Mouse (Mus musculus): ENCODE data around the gene Cd209d. TPM values are rescaled to one million over a fixed set of nuclear protein-coding genes. Genes with fewer than 3 reads are reported as not detected.
"Not testable (repeated sequence)": the region's sequence is repeated elsewhere in the genome, so short reads cannot be mapped to it uniquely, and the experiment has no call there.

The Cd209d gene
- total RNA-seq (2014; rRNA removed) (not detected in 2 replicates), polyA plus RNA-seq (2012; rRNA removed) (not detected in 2 replicates)

GRCm38 (mm10) chr8:3878455-3878854 lies at the start of gene Cd209d:
Cd209d (minus strand) TSS chr8:3878555.
- H3K4me3 ChIP-seq (ENCODE audit: insufficient read depth, low read depth, low read length), result no peak within 1 kb of the TSS
- no peaks in the 10 kb centered on the region for H3K79me2 ChIP-seq (ENCODE audit: control insufficient read depth, insufficient read depth, low read length)
- H3K9ac ChIP-seq (ENCODE audit: low read depth, low read length), result no peak within 1 kb of the TSS
- no peaks in the 10 kb centered on the region for H3K27me3 ChIP-seq (ENCODE audit: control insufficient read depth, insufficient read depth, low read length)
- WGBS, result 67% methylated on average over 4 of the region's 4 CpGs
- no peak for TF ChIP-seq CTCF (IDR thresholded peaks at IDR 0.05; ENCODE audit: low read depth, low read length)
- no peak within 1 kb of the TSS for H3K27ac ChIP-seq (replicated peaks; ENCODE audit: insufficient read depth, low read depth, low read length)
- no peak for DNase-seq (ENCODE audit: extremely low read depth, low read depth, low spot score)
- H3K36me3 ChIP-seq (ENCODE audit: control insufficient read depth, insufficient read depth, low read length), result no peaks in the 10 kb centered on the region
- H3K4me1 ChIP-seq (ENCODE audit: control insufficient read depth, insufficient read depth, low read length), result no peaks in the 10 kb centered on the region

GRCm38 (mm10) chr8:3926744-3927143 lies 48.4 kb upstream of the Cd209d start, which contains the start of gene Cd209b:
Cd209b (minus strand) TSS chr8:3926844.
- H3K4me1 ChIP-seq (ENCODE audit: control insufficient read depth, insufficient read depth, low read length), result no peaks in the 10 kb centered on the region
- H3K27me3 ChIP-seq (ENCODE audit: control insufficient read depth, insufficient read depth, low read length), result no peaks in the 10 kb centered on the region
- H3K9ac ChIP-seq (ENCODE audit: low read depth, low read length), result no peak within 1 kb of the TSS
- H3K4me3 ChIP-seq (ENCODE audit: insufficient read depth, low read depth, low read length), result no peak within 1 kb of the TSS
- DNase-seq (ENCODE audit: extremely low read depth, low read depth, low spot score), result no peak
- no peak for TF ChIP-seq POLR2A (IDR thresholded peaks at IDR 0.05; ENCODE audit: extremely low read depth, insufficient read depth, low read length)
- TF ChIP-seq CTCF (IDR thresholded peaks at IDR 0.05; ENCODE audit: low read depth, low read length), result no peak
- 82% methylated on average over 3 of the region's 3 CpGs for WGBS
- H3K79me2 ChIP-seq (ENCODE audit: control insufficient read depth, insufficient read depth, low read length), result no peaks in the 10 kb centered on the region
- H3K27ac ChIP-seq (replicated peaks; ENCODE audit: insufficient read depth, low read depth, low read length), result no peak within 1 kb of the TSS
- no peaks in the 10 kb centered on the region for H3K36me3 ChIP-seq (ENCODE audit: control insufficient read depth, insufficient read depth, low read length)

GRCm38 (mm10) chr8:3876121-3876520 lies 2.2 kb downstream of the Cd209d start:
- DNase-seq (ENCODE audit: extremely low read depth, low read depth, low spot score), result no peak
- H3K4me3 ChIP-seq (ENCODE audit: insufficient read depth, low read depth, low read length), result no peak overlapping the region
- H3K9ac ChIP-seq (ENCODE audit: low read depth, low read length), result no peak overlapping the region
- H3K27ac ChIP-seq (replicated peaks; ENCODE audit: insufficient read depth, low read depth, low read length), result no peak overlapping the region
- 81% methylated on average over 2 of the region's 2 CpGs for WGBS
- H3K4me1 ChIP-seq (ENCODE audit: control insufficient read depth, insufficient read depth, low read length), result no peaks in the 10 kb centered on the region
- H3K27me3 ChIP-seq (ENCODE audit: control insufficient read depth, insufficient read depth, low read length), result no peaks in the 10 kb centered on the region
- H3K79me2 ChIP-seq (ENCODE audit: control insufficient read depth, insufficient read depth, low read length), result no peaks in the 10 kb centered on the region
- H3K36me3 ChIP-seq (ENCODE audit: control insufficient read depth, insufficient read depth, low read length), result no peaks in the 10 kb centered on the region
- no peak for TF ChIP-seq CTCF (IDR thresholded peaks at IDR 0.05; ENCODE audit: low read depth, low read length)
- TF ChIP-seq POLR2A (IDR thresholded peaks at IDR 0.05; ENCODE audit: extremely low read depth, insufficient read depth, low read length), result no peak

- DNase-seq (ENCODE audit: extremely low read depth, low read depth, low spot score); H3K4me1 ChIP-seq (ENCODE audit: control insufficient read depth, insufficient read depth, low read length); H3K79me2 ChIP-seq (ENCODE audit: control insufficient read depth, insufficient read depth, low read length); H3K36me3 ChIP-seq (ENCODE audit: control insufficient read depth, insufficient read depth, low read length); H3K27me3 ChIP-seq (ENCODE audit: control insufficient read depth, insufficient read depth, low read length); H3K9ac ChIP-seq (ENCODE audit: low read depth, low read length); H3K4me3 ChIP-seq (ENCODE audit: insufficient read depth, low read depth, low read length); H3K27ac ChIP-seq (replicated peaks; ENCODE audit: insufficient read depth, low read depth, low read length): not testable (repeated sequence)
Observed at GRCm38 (mm10) chr8:3862736-3863135, 15.6 kb downstream of the Cd209d start.

GRCm38 (mm10) chr8:3854209-3854608 lies 24.1 kb downstream of the Cd209d start, which contains the start of gene Cd209e:
Cd209e (minus strand) TSS chr8:3854309.
- WGBS, result 71% methylated on average over 2 of the region's 2 CpGs
- H3K27ac ChIP-seq (replicated peaks; ENCODE audit: insufficient read depth, low read depth, low read length), result no peak within 1 kb of the TSS

More at GRCm38 (mm10) chr8:3854209-3854608, 24.1 kb downstream of the Cd209d start, which contains the start of gene Cd209e:
- TF ChIP-seq POLR2A (IDR thresholded peaks at IDR 0.05; ENCODE audit: extremely low read depth, insufficient read depth, low read length) (no peak), CTCF (IDR thresholded peaks at IDR 0.05; ENCODE audit: low read depth, low read length) (no peak)
- Histone ChIP-seq H3K27me3 (ENCODE audit: control insufficient read depth, insufficient read depth, low read length) (no peaks in the 10 kb centered on the region), H3K36me3 (ENCODE audit: control insufficient read depth, insufficient read depth, low read length) (no peaks in the 10 kb centered on the region), H3K4me3 (ENCODE audit: insufficient read depth, low read depth, low read length) (no peak within 1 kb of the TSS), H3K4me1 (ENCODE audit: control insufficient read depth, insufficient read depth, low read length) (no peaks in the 10 kb centered on the region), H3K79me2 (ENCODE audit: control insufficient read depth, insufficient read depth, low read length) (no peaks in the 10 kb centered on the region), H3K9ac (ENCODE audit: low read depth, low read length) (no peak within 1 kb of the TSS)
- DNase-seq (ENCODE audit: extremely low read depth, low read depth, low spot score), result no peak

Other genes with a start within 250 kb of the Cd209d start
- 33.6 and 37.5 TPM in 2 replicates for gene Stxbp2, start 247.6 kb downstream of the Cd209d start, total RNA-seq (2014; rRNA removed)
- gene Stxbp2, start 247.6 kb downstream of the Cd209d start, polyA plus RNA-seq (2012; rRNA removed), result 54.0 and 78.2 TPM in 2 replicates
- 0.09 and 0.54 TPM in 2 replicates for gene Retn, start 222.8 kb downstream of the Cd209d start, total RNA-seq (2014; rRNA removed)
- gene Retn, start 222.8 kb downstream of the Cd209d start, polyA plus RNA-seq (2012; rRNA removed), result not detected in 2 replicates
- gene Mcemp1, start 212.8 kb downstream of the Cd209d start, total RNA-seq (2014; rRNA removed), result 0.28 TPM in 1 of 2 replicates, not detected in the other
- gene Mcemp1, start 212.8 kb downstream of the Cd209d start, polyA plus RNA-seq (2012; rRNA removed), result 0.11 TPM in 1 of 2 replicates, not detected in the other
- gene Fcor, start 206.2 kb downstream of the Cd209d start, total RNA-seq (2014; rRNA removed), result 1.9 and 2.6 TPM in 2 replicates
- gene Fcor, start 206.2 kb downstream of the Cd209d start, polyA plus RNA-seq (2012; rRNA removed), result 1.1 and 5.7 TPM in 2 replicates
- gene Trappc5, start 202.3 kb downstream of the Cd209d start, total RNA-seq (2014; rRNA removed), result 15.3 and 18.3 TPM in 2 replicates
- 22.5 and 25.0 TPM in 2 replicates for gene Trappc5, start 202.3 kb downstream of the Cd209d start, polyA plus RNA-seq (2012; rRNA removed)
- 0.09 and 0.27 TPM in 2 replicates for gene Fcer2a, start 184.4 kb downstream of the Cd209d start, total RNA-seq (2014; rRNA removed)
- gene Fcer2a, start 184.4 kb downstream of the Cd209d start, polyA plus RNA-seq (2012; rRNA removed), result 0.49 and 0.51 TPM in 2 replicates
- gene Clec4g, start 157.9 kb downstream of the Cd209d start, total RNA-seq (2014; rRNA removed), result 100 and 133 TPM in 2 replicates
- gene Clec4g, start 157.9 kb downstream of the Cd209d start, polyA plus RNA-seq (2012; rRNA removed), result 48.9 and 57.7 TPM in 2 replicates
- 0.09 and 0.40 TPM in 2 replicates for gene Cd209a, start 129.6 kb downstream of the Cd209d start, total RNA-seq (2014; rRNA removed)
- 0.28 and 0.41 TPM in 2 replicates for gene Cd209a, start 129.6 kb downstream of the Cd209d start, polyA plus RNA-seq (2012; rRNA removed)
- gene Cd209e, start 24.2 kb downstream of the Cd209d start, total RNA-seq (2014; rRNA removed), result not detected in 2 replicates
- not detected in 2 replicates for gene Cd209e, start 24.2 kb downstream of the Cd209d start, polyA plus RNA-seq (2012; rRNA removed)
- gene Cd209b, start 48.3 kb upstream of the Cd209d start, total RNA-seq (2014; rRNA removed), result 0.28 TPM in 1 of 2 replicates, not detected in the other
- gene Cd209b, start 48.3 kb upstream of the Cd209d start, polyA plus RNA-seq (2012; rRNA removed), result 0.09 and 0.22 TPM in 2 replicates
- not detected in 2 replicates for gene Cd209c, start 76.2 kb upstream of the Cd209d start, total RNA-seq (2014; rRNA removed)
- gene Cd209c, start 76.2 kb upstream of the Cd209d start, polyA plus RNA-seq (2012; rRNA removed), result not detected in 2 replicates
- gene Cd209f, start 227.3 kb upstream of the Cd209d start, total RNA-seq (2014; rRNA removed), result 0.27 and 0.74 TPM in 2 replicates
- 0.51 and 4.1 TPM in 2 replicates for gene Cd209f, start 227.3 kb upstream of the Cd209d start, polyA plus RNA-seq (2012; rRNA removed)

Data from liver, adult 2 months (tissue).